Mouse (Mus musculus): ENCODE measurements around the gene Olfr885. TPM values are rescaled to one million over a fixed set of nuclear protein-coding genes. Genes with fewer than 3 reads are reported as not detected.

Olfr885 gene
- total RNA-seq (2021), result not detected
- long read RNA-seq, result 0 reads

GRCm38 (mm10) chr9:38061022-38061421 lies at the start of gene Olfr885:
Gene Olfr885 (plus strand): TSS chr9:38061322.
- no peak for DNase-seq (ENCODE audit: low spot score in 2 of 2)

DNA sequence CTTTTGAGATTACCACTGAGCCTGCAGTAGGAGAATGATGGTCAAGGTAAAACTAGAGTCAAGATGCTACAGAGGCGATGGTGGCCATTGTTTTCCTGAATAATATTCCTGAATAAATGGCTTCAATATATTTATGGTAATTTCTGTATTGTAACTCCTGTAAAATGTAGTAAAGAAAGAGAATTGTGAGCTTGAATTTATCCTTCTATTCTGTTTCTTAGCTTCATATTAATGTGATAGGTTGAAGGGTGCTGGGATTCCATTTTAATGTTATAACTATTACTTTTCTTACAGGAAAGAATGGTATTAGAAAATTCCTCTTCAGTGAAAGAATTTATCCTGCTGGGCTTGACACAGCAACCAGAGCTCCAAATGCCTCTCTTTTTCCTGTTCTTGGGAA lies 35.6 kb upstream of the Olfr885 start, which contains the start of gene Olfr883:
TSS of gene Olfr883 (plus strand) at position 301 of the 400 bp plus-strand sequence.
- DNase-seq (ENCODE audit: low spot score in 2 of 2), result no peak

- DNase-seq (ENCODE audit: low spot score in 2 of 2), result no peak
Observed at GRCm38 (mm10) chr9:38046255-38046654, 14.9 kb upstream of the Olfr885 start, which contains the start of gene Olfr884. Gene Olfr884 (plus strand): TSS chr9:38046555.

- no peak for DNase-seq (ENCODE audit: low spot score in 2 of 2)
Observed at GRCm38 (mm10) chr9:38083772-38084171, 22.6 kb downstream of the Olfr885 start, which contains the start of gene Olfr887. Gene Olfr887 (plus strand): TSS chr9:38084072.

GRCm38 (mm10) chr9:38107828-38108227 lies 46.7 kb downstream of the Olfr885 start, which contains the start of gene Olfr888:
Gene Olfr888 (plus strand): TSS chr9:38108128.
- no peak for DNase-seq (ENCODE audit: low spot score in 2 of 2)

Other genes starting within 250 kb of the Olfr885 start
- gene Olfr877, start 207.1 kb upstream of the Olfr885 start, total RNA-seq (2021), result not detected
- gene Olfr145, start 164.6 kb upstream of the Olfr885 start, total RNA-seq (2021), result not detected
- gene Olfr878, start 143.5 kb upstream of the Olfr885 start, total RNA-seq (2021), result not detected
- gene Olfr881, start 69.5 kb upstream of the Olfr885 start, total RNA-seq (2021), result not detected
- gene Olfr883, start 35.5 kb upstream of the Olfr885 start, total RNA-seq (2021), result not detected
- gene Olfr884, start 14.8 kb upstream of the Olfr885 start, total RNA-seq (2021), result not detected
- not detected for gene Olfr887, start 22.8 kb downstream of the Olfr885 start, total RNA-seq (2021)
- not detected for gene Olfr888, start 46.8 kb downstream of the Olfr885 start, total RNA-seq (2021)
- not detected for gene Olfr889, start 53.9 kb downstream of the Olfr885 start, total RNA-seq (2021)
- gene Olfr890, start 81.2 kb downstream of the Olfr885 start, total RNA-seq (2021), result not detected
- gene Olfr891, start 119.5 kb downstream of the Olfr885 start, total RNA-seq (2021), result not detected
- gene Olfr893, start 147.0 kb downstream of the Olfr885 start, total RNA-seq (2021), result not detected
- not detected for gene Olfr894, start 156.7 kb downstream of the Olfr885 start, total RNA-seq (2021)
- not detected for gene Olfr143, start 191.5 kb downstream of the Olfr885 start, total RNA-seq (2021)
- gene Olfr895, start 206.5 kb downstream of the Olfr885 start, total RNA-seq (2021), result not detected
- gene Olfr896-ps1, start 229.8 kb downstream of the Olfr885 start, total RNA-seq (2021), result not detected